Mouse (Mus musculus) heart, embryonic 12.5 days (tissue): Measurements from ENCODE around the gene Nrp1. TPM values are rescaled to one million over a fixed set of nuclear protein-coding genes. Genes with fewer than 3 reads are reported as not detected.

Experiments used
- ATAC-seq: fragments of 200-750 bp; cut with Nextera tagmentation; 2 replicates; pipeline ENCODE4 v1.8.0; 2017; ENCODE audit warnings: moderate TSS enrichment, moderate library complexity; ENCODE audit not compliant: insufficient number of reproducible peaks, low FRiP score
- H3K27ac ChIP-seq: fragments of 300-500 bp; sonication (generic); 2 replicates; pipeline ENCODE4 v1.5.1; 2016; ENCODE audit warnings: mild to moderate bottlenecking, moderate library complexity; ENCODE audit not compliant: poor library complexity, severe bottlenecking
- H3K27me3 ChIP-seq: fragments of 300-500 bp; sonication (generic); replicated peaks from 2 replicates; pipeline ENCODE4 v1.6.1; 2016; ENCODE audit warnings: mild to moderate bottlenecking, moderate library complexity
- H3K36me3 ChIP-seq: fragments of 300-500 bp; sonication (generic); 2 replicates; pipeline ENCODE4 v1.6.1; 2016; ENCODE audit warnings: mild to moderate bottlenecking, moderate library complexity
- H3K4me1 ChIP-seq: fragments of 300-500 bp; sonication (generic); replicated peaks from 2 replicates; pipeline ENCODE4 v1.6.1; 2016; ENCODE audit warnings: mild to moderate bottlenecking
- H3K4me2 ChIP-seq: fragments of 300-500 bp; sonication (generic); 2 replicates; pipeline ENCODE4 v1.6.1; 2016; ENCODE audit warnings: mild to moderate bottlenecking, moderate library complexity
- H3K4me3 ChIP-seq: fragments of 300-500 bp; sonication (generic); 2 replicates; pipeline ENCODE4 v1.5.1; 2016; ENCODE audit warnings: mild to moderate bottlenecking
- H3K9ac ChIP-seq: fragments of 300-500 bp; sonication (generic); 2 replicates; pipeline ENCODE4 v1.6.1; 2016; ENCODE audit warnings: mild to moderate bottlenecking, moderate library complexity
- H3K9me3 ChIP-seq: fragments of 300-500 bp; sonication (generic); replicated peaks from 2 replicates; pipeline ENCODE4 v1.6.1; 2016; ENCODE audit warnings: mild to moderate bottlenecking, moderate library complexity
- WGBS: fragments of 180-500 bp; shearing (Covaris S2); methylation state at CpG from one replicate; pipeline ENCODE4 v1.1.7; 2016; 5-methylcytosine and 5-hydroxymethylcytosine counted together
- polyA plus RNA-seq: library from polyadenylated mRNA; unstranded; fragments of >200 nt; fragmentation: Nextera tagmentation; extraction: Ambion mirVana; gene quantifications from 2 replicates; pipeline ENCODE4 v1.2.1, GENCODE M21; 2016

Gene Nrp1
- polyA plus RNA-seq, 1 experiment from 2014 or later: 135 TPM

- H3K36me3 ChIP-seq: peaks cover 73% of the 10 kb centered on the region
- no peaks in the 10 kb centered on the region for H3K9me3 ChIP-seq
- H3K27me3 ChIP-seq: no peaks in the 10 kb centered on the region
- ATAC-seq: no peak
- no peak overlapping the region for H3K4me3 ChIP-seq
- H3K4me1 ChIP-seq: peaks cover 16% of the 10 kb centered on the region
- H3K9ac ChIP-seq: no peak overlapping the region
- 90% methylated on average over 3 of the region's 3 CpGs for WGBS
- H3K4me2 ChIP-seq: no peak overlapping the region
- H3K27ac ChIP-seq: no peak overlapping the region
These were observed 88.2 kb downstream of the Nrp1 start for GRCm38 (mm10) chr8:128446636-128447035.

- Histone ChIP-seq H3K9me3 (no peaks in the 10 kb centered on the region), H3K27me3 (no peaks in the 10 kb centered on the region), H3K9ac (no peak overlapping the region), H3K4me3 (no peak overlapping the region), H3K36me3 (peaks cover 73% of the 10 kb centered on the region), H3K27ac (no peak overlapping the region), H3K4me2 (no peak overlapping the region), H3K4me1 (peaks cover 22% of the 10 kb centered on the region)
- no peak for ATAC-seq
- WGBS: 96% methylated on average over 3 of the region's 3 CpGs
These were observed 88.9 kb downstream of the Nrp1 start for GRCm38 (mm10) chr8:128447320-128447719.

DNA sequence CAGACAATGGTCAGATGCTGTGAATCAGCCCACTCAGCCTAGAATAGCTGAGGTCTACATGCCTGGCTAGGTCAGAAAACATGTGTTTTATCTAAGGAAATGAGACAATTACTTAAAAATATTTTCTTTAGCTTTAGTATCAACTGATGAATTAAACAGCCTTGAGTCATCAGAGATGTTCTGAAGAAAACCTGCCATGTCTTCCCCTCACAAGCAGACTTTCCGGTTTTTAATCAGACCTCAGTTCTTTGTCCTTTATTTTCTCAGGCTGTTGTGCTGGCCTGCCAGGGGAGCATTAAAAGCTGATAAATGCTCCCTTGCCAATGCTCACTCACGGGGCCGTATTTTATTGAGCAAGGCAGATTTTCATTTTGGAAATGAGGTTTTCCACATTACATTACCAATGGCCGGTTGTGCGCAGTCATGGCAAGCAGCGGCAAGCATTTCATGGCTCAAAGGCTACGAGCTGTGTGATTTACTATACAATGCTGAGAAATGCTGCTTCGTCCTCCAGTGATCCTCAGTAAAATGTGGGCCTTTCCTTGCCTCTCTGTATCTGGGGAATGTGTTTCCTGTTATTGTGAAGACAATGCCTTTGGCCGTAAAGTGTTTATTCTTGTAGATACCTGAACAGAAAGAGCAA, 92.1 kb downstream of the Nrp1 start:
- peak overlapping the region; percentile 60 for H3K27ac ChIP-seq
- ATAC-seq: peak; percentile 66
- no peaks in the 10 kb centered on the region for H3K27me3 ChIP-seq
- H3K4me1 ChIP-seq: peaks cover 32% of the 10 kb centered on the region
- no peak overlapping the region for H3K9ac ChIP-seq
- H3K4me3 ChIP-seq: no peak overlapping the region
- H3K4me2 ChIP-seq: no peak overlapping the region
- peaks cover 65% of the 10 kb centered on the region for H3K36me3 ChIP-seq
- no peaks in the 10 kb centered on the region for H3K9me3 ChIP-seq
- WGBS: 62% methylated on average over 9 of the region's 9 CpGs

GRCm38 (mm10) chr8:128451121-128451520, 92.7 kb downstream of the Nrp1 start:
- peaks cover 59% of the 10 kb centered on the region for H3K36me3 ChIP-seq
- 35% methylated on average over 1 of the region's 1 CpGs for WGBS
- H3K4me2 ChIP-seq: no peak overlapping the region
- H3K9ac ChIP-seq: no peak overlapping the region
- no peaks in the 10 kb centered on the region for H3K9me3 ChIP-seq
- ATAC-seq: peak; percentile 63
- H3K27me3 ChIP-seq: no peaks in the 10 kb centered on the region
- no peak overlapping the region for H3K4me3 ChIP-seq
- H3K4me1 ChIP-seq: peaks cover 32% of the 10 kb centered on the region
- H3K27ac ChIP-seq: peak overlapping the region; percentile 60

- ATAC-seq: no peak
- H3K27ac ChIP-seq: no peak overlapping the region
- no peaks in the 10 kb centered on the region for H3K27me3 ChIP-seq
- H3K9ac ChIP-seq: no peak overlapping the region
- no peak overlapping the region for H3K4me2 ChIP-seq
- no peak overlapping the region for H3K4me3 ChIP-seq
- 60% methylated on average over 2 of the region's 2 CpGs for WGBS
- peaks cover 56% of the 10 kb centered on the region for H3K36me3 ChIP-seq
- H3K4me1 ChIP-seq: peaks cover 35% of the 10 kb centered on the region
- no peaks in the 10 kb centered on the region for H3K9me3 ChIP-seq
These were observed 95.1 kb downstream of the Nrp1 start for GRCm38 (mm10) chr8:128453471-128453870.

DNA sequence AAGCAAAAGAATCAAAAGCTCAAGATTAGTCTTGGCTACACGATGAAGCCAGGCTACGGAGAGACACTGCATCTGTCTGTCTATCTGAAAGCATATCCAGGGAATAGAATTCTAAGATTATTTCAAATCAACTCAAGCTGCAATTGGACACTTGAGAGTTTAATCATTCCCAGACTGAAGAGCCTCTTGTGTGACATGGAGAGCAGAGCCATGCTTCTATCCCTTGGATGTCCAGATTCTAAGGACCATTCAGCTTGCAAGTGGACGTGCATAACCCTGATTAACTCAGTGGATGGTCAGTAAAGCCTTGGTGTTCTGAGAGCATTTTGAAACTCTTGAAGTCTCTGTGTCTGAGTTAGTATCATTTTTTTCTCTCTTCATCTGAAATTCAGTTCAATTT, 95.6 kb downstream of the Nrp1 start:
- WGBS: 69% methylated on average over 3 of the region's 3 CpGs
- no peak for ATAC-seq
- H3K9ac ChIP-seq: no peak overlapping the region
- H3K27ac ChIP-seq: no peak overlapping the region
- H3K27me3 ChIP-seq: no peaks in the 10 kb centered on the region
- peaks cover 34% of the 10 kb centered on the region for H3K4me1 ChIP-seq
- no peaks in the 10 kb centered on the region for H3K9me3 ChIP-seq
- H3K4me2 ChIP-seq: no peak overlapping the region
- peaks cover 58% of the 10 kb centered on the region for H3K36me3 ChIP-seq
- no peak overlapping the region for H3K4me3 ChIP-seq

- Histone ChIP-seq H3K4me3 (no peak overlapping the region), H3K4me2 (no peak overlapping the region), H3K4me1 (peaks cover 12% of the 10 kb centered on the region), H3K27me3 (no peaks in the 10 kb centered on the region), H3K9me3 (no peaks in the 10 kb centered on the region), H3K36me3 (peaks cover 67% of the 10 kb centered on the region), H3K9ac (no peak overlapping the region), H3K27ac (no peak overlapping the region)
- 83% methylated on average over 2 of the region's 2 CpGs for WGBS
- ATAC-seq: no peak
These were observed 98.9 kb downstream of the Nrp1 start for GRCm38 (mm10) chr8:128457277-128457676.

GRCm38 (mm10) chr8:128459704-128460103, 101.3 kb downstream of the Nrp1 start:
- peaks cover 75% of the 10 kb centered on the region for H3K36me3 ChIP-seq

GRCm38 (mm10) chr8:128461716-128462115, 103.3 kb downstream of the Nrp1 start:
- H3K9ac ChIP-seq: no peak overlapping the region
- no peak overlapping the region for H3K27ac ChIP-seq
- peaks cover 2% of the 10 kb centered on the region; the same call in 1 of the 2 replicates for H3K4me1 ChIP-seq
- no peak for ATAC-seq
- H3K27me3 ChIP-seq: no peaks in the 10 kb centered on the region
- no peak overlapping the region for H3K4me2 ChIP-seq
- H3K4me3 ChIP-seq: no peak overlapping the region
- H3K9me3 ChIP-seq: no peaks in the 10 kb centered on the region
- peaks cover 83% of the 10 kb centered on the region for H3K36me3 ChIP-seq

More at GRCm38 (mm10) chr8:128459704-128460103, 101.3 kb downstream of the Nrp1 start:
- Histone ChIP-seq H3K4me2 (no peak overlapping the region), H3K9me3 (no peaks in the 10 kb centered on the region), H3K9ac (no peak overlapping the region), H3K4me1 (0 out of 2 replicates have a peak, but pooled peaks cover 3% of the 10 kb centered on the region), H3K4me3 (no peak overlapping the region), H3K27me3 (no peaks in the 10 kb centered on the region), H3K27ac (no peak overlapping the region)
- WGBS: 69% methylated on average over 1 of the region's 1 CpGs
- no peak for ATAC-seq

GRCm38 (mm10) chr8:128463162-128463561, 104.8 kb downstream of the Nrp1 start:
- Histone ChIP-seq H3K4me2 (no peak overlapping the region), H3K4me1 (peaks cover 4% of the 10 kb centered on the region; the same call in 1 of the 2 replicates), H3K27ac (no peak overlapping the region), H3K9me3 (no peaks in the 10 kb centered on the region), H3K4me3 (no peak overlapping the region), H3K36me3 (peaks cover 75% of the 10 kb centered on the region), H3K9ac (no peak overlapping the region), H3K27me3 (no peaks in the 10 kb centered on the region)
- no peak for ATAC-seq

DNA sequence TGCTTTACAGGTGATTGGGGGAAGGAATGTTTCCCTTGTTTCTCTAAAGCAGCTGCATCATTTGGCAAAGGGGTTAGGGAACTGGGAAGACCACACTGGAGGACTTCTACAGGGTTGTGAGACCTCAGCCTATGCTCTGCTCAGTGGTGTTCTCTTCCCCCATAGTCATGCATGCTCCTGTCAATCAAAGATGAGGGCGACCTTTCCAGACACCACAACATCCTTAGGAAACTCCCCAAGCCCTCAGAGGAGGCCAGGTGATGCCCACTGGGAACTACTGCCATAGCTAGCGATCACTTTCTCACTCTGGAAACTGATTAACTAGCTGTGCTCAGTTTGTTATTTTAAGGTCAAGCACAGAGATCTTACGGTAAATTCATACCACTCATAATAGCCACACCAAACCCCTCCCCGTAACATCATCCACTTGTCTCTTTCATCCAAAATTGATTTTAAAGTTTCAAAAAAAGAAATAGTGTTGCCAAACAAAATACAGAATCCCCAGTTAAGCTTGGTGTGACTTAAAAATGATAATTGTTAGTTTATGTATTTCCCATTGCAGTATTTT, 105.7 kb downstream of the Nrp1 start:
- peaks cover 7% of the 10 kb centered on the region; the same call in 1 of the 2 replicates for H3K4me1 ChIP-seq
- no peak overlapping the region for H3K27ac ChIP-seq
- peaks cover 76% of the 10 kb centered on the region for H3K36me3 ChIP-seq
- no peaks in the 10 kb centered on the region for H3K27me3 ChIP-seq
- no peak overlapping the region for H3K9ac ChIP-seq
- H3K4me3 ChIP-seq: no peak overlapping the region
- H3K4me2 ChIP-seq: no peak overlapping the region
- no peaks in the 10 kb centered on the region for H3K9me3 ChIP-seq
- no peak for ATAC-seq
- whole genome bisulfite sequencing: 78% methylated on average over 4 of the region's 4 CpGs

GRCm38 (mm10) chr8:128465553-128465952, 107.1 kb downstream of the Nrp1 start:
- no peak for ATAC-seq
- no peak overlapping the region for H3K9ac ChIP-seq
- no peak overlapping the region for H3K27ac ChIP-seq
- H3K36me3 ChIP-seq: peaks cover 75% of the 10 kb centered on the region
- H3K9me3 ChIP-seq: no peaks in the 10 kb centered on the region
- H3K4me3 ChIP-seq: no peak overlapping the region
- no peak overlapping the region for H3K4me2 ChIP-seq
- WGBS: 91% methylated on average over 2 of the region's 2 CpGs
- H3K4me1 ChIP-seq: peaks cover 9% of the 10 kb centered on the region; the same call in 1 of the 2 replicates
- no peaks in the 10 kb centered on the region for H3K27me3 ChIP-seq
